Mouse (Mus musculus): ENCODE data around the gene Cyth2. TPM values are rescaled to one million over a fixed set of nuclear protein-coding genes. Genes with fewer than 3 reads are reported as not detected.
A peak's percentile ranks its signal among the peaks of the same experiment; 100 is the strongest.

The Cyth2 gene
- polyA plus RNA-seq, 1 experiment from 2014 or later, result 126 TPM

- ATAC-seq (ENCODE audit: low FRiP score, low TSS enrichment), result no peak
- H3K36me3 ChIP-seq (ENCODE audit: insufficient read depth, low read length), result peaks cover 18% of the 10 kb centered on the region
- H3K27ac ChIP-seq (ENCODE audit: low read length), result peak overlapping the region; percentile 4; the same call in 1 of the 2 replicates
Observed at GRCm38 (mm10) chr7:45790721-45791120, 23.7 kb downstream of the Cyth2 start.

GRCm38 (mm10) chr7:45787642-45788041 is 26.7 kb downstream of the Cyth2 start:
- Histone ChIP-seq H3K4me2 (replicated peaks; ENCODE audit: low read depth, low read length) (peak overlapping the region; percentile 94), H3K36me3 (ENCODE audit: insufficient read depth, low read length) (peaks cover 8% of the 10 kb centered on the region), H3K9ac (replicated peaks; ENCODE audit: low read length) (no peak overlapping the region), H3K27me3 (ENCODE audit: insufficient read depth, low read length) (no peaks in the 10 kb centered on the region), H3K4me3 (ENCODE audit: low read length) (no peak overlapping the region), H3K27ac (ENCODE audit: low read length) (no peak overlapping the region), H3K4me1 (ENCODE audit: insufficient read depth, low read length) (peaks cover 30% of the 10 kb centered on the region), H3K9me3 (ENCODE audit: low read length) (no peaks in the 10 kb centered on the region)
- 83% methylated on average over 21 of the region's 22 CpGs for WGBS
- no peak for ATAC-seq (ENCODE audit: low FRiP score, low TSS enrichment)

More at GRCm38 (mm10) chr7:45790721-45791120, 23.7 kb downstream of the Cyth2 start:
- H3K9me3 ChIP-seq (ENCODE audit: low read length), result no peaks in the 10 kb centered on the region
- H3K9ac ChIP-seq (replicated peaks; ENCODE audit: low read length), result no peak overlapping the region
- H3K4me3 ChIP-seq (ENCODE audit: low read length), result no peak overlapping the region
- WGBS, result 51% methylated on average over 6 of the region's 6 CpGs
- no peak overlapping the region for H3K4me2 ChIP-seq (replicated peaks; ENCODE audit: low read depth, low read length)
- no peaks in the 10 kb centered on the region for H3K27me3 ChIP-seq (ENCODE audit: insufficient read depth, low read length)
- peaks cover 14% of the 10 kb centered on the region; the same call in 1 of the 2 replicates for H3K4me1 ChIP-seq (ENCODE audit: insufficient read depth, low read length)

GRCm38 (mm10) chr7:45786661-45787413 is 27.5 kb downstream of the Cyth2 start:
- ATAC-seq (ENCODE audit: low FRiP score, low TSS enrichment), result peak; percentile 62
- Histone ChIP-seq H3K4me1 (ENCODE audit: insufficient read depth, low read length) (peaks cover 30% of the 10 kb centered on the region), H3K4me3 (ENCODE audit: low read length) (peak overlapping the region; percentile 70), H3K27me3 (ENCODE audit: insufficient read depth, low read length) (no peaks in the 10 kb centered on the region), H3K9ac (replicated peaks; ENCODE audit: low read length) (peak overlapping the region; percentile 74), H3K9me3 (ENCODE audit: low read length) (no peaks in the 10 kb centered on the region), H3K27ac (ENCODE audit: low read length) (no peak overlapping the region), H3K4me2 (replicated peaks; ENCODE audit: low read depth, low read length) (peak overlapping the region; percentile 94), H3K36me3 (ENCODE audit: insufficient read depth, low read length) (peaks cover 8% of the 10 kb centered on the region)
- WGBS, result 11% methylated on average over 17 of the region's 17 CpGs

- Histone ChIP-seq H3K4me2 (replicated peaks; ENCODE audit: low read depth, low read length) (peak overlapping the region; percentile 94), H3K27ac (ENCODE audit: low read length) (no peak overlapping the region), H3K4me1 (ENCODE audit: insufficient read depth, low read length) (peaks cover 30% of the 10 kb centered on the region), H3K36me3 (ENCODE audit: insufficient read depth, low read length) (peaks cover 8% of the 10 kb centered on the region), H3K9me3 (ENCODE audit: low read length) (no peaks in the 10 kb centered on the region), H3K4me3 (ENCODE audit: low read length) (peak overlapping the region; percentile 70), H3K27me3 (ENCODE audit: insufficient read depth, low read length) (no peaks in the 10 kb centered on the region), H3K9ac (replicated peaks; ENCODE audit: low read length) (peak overlapping the region; percentile 74)
- peak; percentile 74 for ATAC-seq (ENCODE audit: low FRiP score, low TSS enrichment)
- 0% methylated on average over 14 of the region's 14 CpGs for WGBS
Observed at GRCm38 (mm10) chr7:45786136-45786578, 28.2 kb downstream of the Cyth2 start.

GRCm38 (mm10) chr7:45785388-45786135 is 28.8 kb downstream of the Cyth2 start:
- ATAC-seq (ENCODE audit: low FRiP score, low TSS enrichment), result peak; percentile 46

GRCm38 (mm10) chr7:45784524-45785372 is 29.6 kb downstream of the Cyth2 start, which contains the start of gene Sult2b1:
Sult2b1 (minus strand) TSS chr7:45784669.
- Histone ChIP-seq H3K4me3 (ENCODE audit: low read length) (peak within 1 kb of the TSS; percentile 70), H3K27me3 (ENCODE audit: insufficient read depth, low read length) (no peaks in the 10 kb centered on the region), H3K27ac (ENCODE audit: low read length) (no peak within 1 kb of the TSS), H3K9ac (replicated peaks; ENCODE audit: low read length) (peak within 1 kb of the TSS; percentile 80), H3K4me2 (replicated peaks; ENCODE audit: low read depth, low read length) (peak within 1 kb of the TSS; percentile 94), H3K4me1 (ENCODE audit: insufficient read depth, low read length) (peaks cover 23% of the 10 kb centered on the region), H3K36me3 (ENCODE audit: insufficient read depth, low read length) (peaks cover 1% of the 10 kb centered on the region), H3K9me3 (ENCODE audit: low read length) (no peaks in the 10 kb centered on the region)
- WGBS, result 25% methylated on average over 19 of the region's 20 CpGs
- peak; percentile 27; the same call in 1 of the 2 replicates for ATAC-seq (ENCODE audit: low FRiP score, low TSS enrichment)

More at GRCm38 (mm10) chr7:45785388-45786135, 28.8 kb downstream of the Cyth2 start:
- Histone ChIP-seq H3K9me3 (ENCODE audit: low read length) (no peaks in the 10 kb centered on the region), H3K4me1 (ENCODE audit: insufficient read depth, low read length) (peaks cover 25% of the 10 kb centered on the region), H3K36me3 (ENCODE audit: insufficient read depth, low read length) (peaks cover 8% of the 10 kb centered on the region), H3K4me3 (ENCODE audit: low read length) (peak overlapping the region; percentile 70), H3K27me3 (ENCODE audit: insufficient read depth, low read length) (no peaks in the 10 kb centered on the region), H3K27ac (ENCODE audit: low read length) (peak overlapping the region; percentile 43; the same call in 1 of the 2 replicates), H3K9ac (replicated peaks; ENCODE audit: low read length) (peak overlapping the region; percentile 74), H3K4me2 (replicated peaks; ENCODE audit: low read depth, low read length) (peak overlapping the region; percentile 94)
- under 1% methylated on average over 38 of the region's 42 CpGs for WGBS

- H3K27ac ChIP-seq (ENCODE audit: low read length), result no peak within 1 kb of the TSS
- peak; percentile 16 for ATAC-seq (ENCODE audit: low FRiP score, low TSS enrichment)
- H3K36me3 ChIP-seq (ENCODE audit: insufficient read depth, low read length), result no peaks in the 10 kb centered on the region; the same call in 1 of the 2 replicates
- H3K27me3 ChIP-seq (ENCODE audit: insufficient read depth, low read length), result no peaks in the 10 kb centered on the region
- WGBS, result under 1% methylated on average over 36 of the region's 38 CpGs
- peak within 1 kb of the TSS; percentile 94 for H3K4me2 ChIP-seq (replicated peaks; ENCODE audit: low read depth, low read length)
- H3K4me1 ChIP-seq (ENCODE audit: insufficient read depth, low read length), result peaks cover 30% of the 10 kb centered on the region
- H3K9ac ChIP-seq (replicated peaks; ENCODE audit: low read length), result peak within 1 kb of the TSS; percentile 80
- no peaks in the 10 kb centered on the region for H3K9me3 ChIP-seq (ENCODE audit: low read length)
- peak within 1 kb of the TSS; percentile 70 for H3K4me3 ChIP-seq (ENCODE audit: low read length)
Observed at GRCm38 (mm10) chr7:45783511-45784091, 30.8 kb downstream of the Cyth2 start, which contains the start of gene Lmtk3. Lmtk3 (plus strand) TSS chr7:45783738.

- H3K9me3 ChIP-seq (ENCODE audit: low read length), result no peaks in the 10 kb centered on the region
- no peak for ATAC-seq (ENCODE audit: low FRiP score, low TSS enrichment)
- no peak overlapping the region for H3K4me3 ChIP-seq (ENCODE audit: low read length)
- WGBS, result 63% methylated on average over 4 of the region's 4 CpGs
- no peak overlapping the region for H3K4me2 ChIP-seq (replicated peaks; ENCODE audit: low read depth, low read length)
- no peak overlapping the region for H3K9ac ChIP-seq (replicated peaks; ENCODE audit: low read length)
- peaks cover 30% of the 10 kb centered on the region for H3K4me1 ChIP-seq (ENCODE audit: insufficient read depth, low read length)
- no peak overlapping the region for H3K27ac ChIP-seq (ENCODE audit: low read length)
- H3K36me3 ChIP-seq (ENCODE audit: insufficient read depth, low read length), result no peaks in the 10 kb centered on the region
- no peaks in the 10 kb centered on the region for H3K27me3 ChIP-seq (ENCODE audit: insufficient read depth, low read length)
Observed at GRCm38 (mm10) chr7:45782271-45782670, 32.1 kb downstream of the Cyth2 start.

All from kidney, embryonic 16.5 days (tissue).